Mouse (Mus musculus): ENCODE data around the gene B3gnt9. TPM values are rescaled to one million over a fixed set of nuclear protein-coding genes. Genes with fewer than 3 reads are reported as not detected.

B3gnt9 gene
- polyA plus RNA-seq, 2 experiments = 40.8 to 42.9 TPM

DNA sequence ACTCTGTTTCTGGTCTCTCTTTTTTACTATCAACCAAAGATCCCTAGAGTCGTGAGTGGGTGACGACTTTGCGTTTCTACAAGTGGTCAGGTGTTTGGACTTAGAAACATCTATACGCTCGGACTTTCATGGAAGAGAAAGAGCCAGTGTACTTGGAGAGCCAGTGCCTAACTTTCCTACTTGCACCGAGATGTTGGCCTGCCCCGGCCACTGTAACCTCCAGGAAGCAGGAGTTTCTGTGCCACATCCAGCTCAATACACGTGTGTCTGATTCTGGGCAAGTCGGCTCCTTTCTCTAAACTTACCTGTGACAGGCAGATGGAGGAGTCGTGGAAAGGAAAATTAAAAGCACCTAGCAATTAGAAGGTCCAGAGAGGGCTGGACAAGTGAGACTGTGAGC, 20.9 kb upstream of the B3gnt9 start, which contains the start of gene Nol3:
Gene Nol3 (plus strand): TSS at position 301 of the 400 bp plus-strand sequence.
- ATAC-seq (ENCODE audit: low FRiP score, low read depth) (no peak), DNase-seq (ENCODE audit: low spot score) (no peak)
- Histone ChIP-seq H3K4me3 (replicated peaks; ENCODE audit: low read length) (peak within 1 kb of the TSS; percentile 41), H3K4me2 (replicated peaks; ENCODE audit: low read depth, low read length, severe bottlenecking) (peak within 1 kb of the TSS; percentile 76), H3K27ac (replicated peaks; ENCODE audit: low read depth, low read length) (no peak within 1 kb of the TSS), H3K9ac (ENCODE audit: low read depth, low read length, severe bottlenecking) (peak within 1 kb of the TSS; percentile 50), H3K36me3 (ENCODE audit: control insufficient read depth, insufficient read depth, low read length) (no peaks in the 10 kb centered on the region), H3K9me3 (ENCODE audit: control insufficient read depth, low read length) (no peaks in the 10 kb centered on the region), H3K4me1 (ENCODE audit: control insufficient read depth, insufficient read depth, low read length) (peaks cover 13% of the 10 kb centered on the region; the same call in 1 of the 2 replicates), H3K27me3 (ENCODE audit: control insufficient read depth, insufficient read depth, low read length) (peaks cover 75% of the 10 kb centered on the region)
- no peak for TF ChIP-seq POLR2A (IDR thresholded peaks at IDR 0.05; ENCODE audit: borderline replicate concordance, extremely low read depth, insufficient read depth, insufficient read length)
- 2% methylated on average over 10 of the region's 10 CpGs for WGBS

DNA sequence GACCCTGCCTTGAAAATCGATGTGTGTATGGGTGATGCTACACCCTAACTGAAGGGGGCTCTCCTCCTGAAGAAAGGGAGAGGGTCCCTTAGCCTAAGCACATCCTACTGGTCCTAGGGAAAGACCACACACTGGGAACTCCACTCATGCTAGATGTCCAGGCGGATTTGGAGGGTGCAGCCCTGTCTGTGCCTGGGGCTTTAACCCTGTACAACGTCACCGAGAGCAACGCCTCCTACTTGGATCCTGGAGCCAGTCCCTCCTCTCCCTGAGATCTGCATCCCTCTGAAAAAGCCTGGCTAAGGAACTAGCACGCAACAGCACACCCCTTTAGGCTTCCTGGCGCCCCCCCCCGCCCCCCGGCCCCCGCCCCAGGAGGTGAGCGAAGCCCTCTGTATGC, 20.4 kb upstream of the B3gnt9 start:
- peaks cover 17% of the 10 kb centered on the region for H3K4me1 ChIP-seq (ENCODE audit: control insufficient read depth, insufficient read depth, low read length)
- peak overlapping the region; percentile 76; the same call in 1 of the 2 replicates for H3K4me2 ChIP-seq (replicated peaks; ENCODE audit: low read depth, low read length, severe bottlenecking)
- no peak for DNase-seq (ENCODE audit: low spot score)
- 12% methylated on average over 11 of the region's 11 CpGs for WGBS
- ATAC-seq (ENCODE audit: low FRiP score, low read depth) = no peak
- H3K9ac ChIP-seq (ENCODE audit: low read depth, low read length, severe bottlenecking) = no peak overlapping the region
- TF ChIP-seq POLR2A (IDR thresholded peaks at IDR 0.05; ENCODE audit: borderline replicate concordance, extremely low read depth, insufficient read depth, insufficient read length) = no peak
- no peak overlapping the region for H3K27ac ChIP-seq (replicated peaks; ENCODE audit: low read depth, low read length)
- H3K36me3 ChIP-seq (ENCODE audit: control insufficient read depth, insufficient read depth, low read length) = no peaks in the 10 kb centered on the region
- H3K4me3 ChIP-seq (replicated peaks; ENCODE audit: low read length) = peak overlapping the region; percentile 41; the same call in 1 of the 2 replicates
- no peaks in the 10 kb centered on the region for H3K9me3 ChIP-seq (ENCODE audit: control insufficient read depth, low read length)
- peaks cover 80% of the 10 kb centered on the region for H3K27me3 ChIP-seq (ENCODE audit: control insufficient read depth, insufficient read depth, low read length)

DNA sequence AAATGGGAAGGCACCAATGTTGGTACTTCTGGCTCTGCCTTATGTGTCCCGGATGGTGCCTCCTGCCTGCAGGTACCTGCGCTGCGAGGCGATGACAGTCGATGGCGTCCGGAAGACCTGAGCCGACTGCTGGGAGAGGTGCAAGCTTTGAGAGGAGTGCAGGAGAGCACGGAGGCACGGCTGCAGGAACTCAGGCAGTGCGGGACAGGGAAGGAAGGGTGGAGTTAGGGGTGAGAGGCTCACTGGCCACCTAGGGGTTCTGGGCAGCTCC, 15.9 kb upstream of the B3gnt9 start:
- Histone ChIP-seq H3K9me3 (ENCODE audit: control insufficient read depth, low read length) (no peaks in the 10 kb centered on the region), H3K27ac (replicated peaks; ENCODE audit: low read depth, low read length) (no peak overlapping the region), H3K36me3 (ENCODE audit: control insufficient read depth, insufficient read depth, low read length) (no peaks in the 10 kb centered on the region), H3K4me1 (ENCODE audit: control insufficient read depth, insufficient read depth, low read length) (peaks cover 24% of the 10 kb centered on the region), H3K4me2 (replicated peaks; ENCODE audit: low read depth, low read length, severe bottlenecking) (no peak overlapping the region), H3K27me3 (ENCODE audit: control insufficient read depth, insufficient read depth, low read length) (peaks cover 94% of the 10 kb centered on the region), H3K4me3 (replicated peaks; ENCODE audit: low read length) (0 out of 2 replicates have a peak overlapping the region, but pooled peaks have one; percentile 0), H3K9ac (ENCODE audit: low read depth, low read length, severe bottlenecking) (no peak overlapping the region; the same call in 1 of the 2 replicates)
- under 1% methylated on average over 11 of the region's 11 CpGs for WGBS
- no peak for DNase-seq (ENCODE audit: low spot score)
- no peak for TF ChIP-seq POLR2A (IDR thresholded peaks at IDR 0.05; ENCODE audit: borderline replicate concordance, extremely low read depth, insufficient read depth, insufficient read length)
- ATAC-seq (ENCODE audit: low FRiP score, low read depth) = no peak

DNA sequence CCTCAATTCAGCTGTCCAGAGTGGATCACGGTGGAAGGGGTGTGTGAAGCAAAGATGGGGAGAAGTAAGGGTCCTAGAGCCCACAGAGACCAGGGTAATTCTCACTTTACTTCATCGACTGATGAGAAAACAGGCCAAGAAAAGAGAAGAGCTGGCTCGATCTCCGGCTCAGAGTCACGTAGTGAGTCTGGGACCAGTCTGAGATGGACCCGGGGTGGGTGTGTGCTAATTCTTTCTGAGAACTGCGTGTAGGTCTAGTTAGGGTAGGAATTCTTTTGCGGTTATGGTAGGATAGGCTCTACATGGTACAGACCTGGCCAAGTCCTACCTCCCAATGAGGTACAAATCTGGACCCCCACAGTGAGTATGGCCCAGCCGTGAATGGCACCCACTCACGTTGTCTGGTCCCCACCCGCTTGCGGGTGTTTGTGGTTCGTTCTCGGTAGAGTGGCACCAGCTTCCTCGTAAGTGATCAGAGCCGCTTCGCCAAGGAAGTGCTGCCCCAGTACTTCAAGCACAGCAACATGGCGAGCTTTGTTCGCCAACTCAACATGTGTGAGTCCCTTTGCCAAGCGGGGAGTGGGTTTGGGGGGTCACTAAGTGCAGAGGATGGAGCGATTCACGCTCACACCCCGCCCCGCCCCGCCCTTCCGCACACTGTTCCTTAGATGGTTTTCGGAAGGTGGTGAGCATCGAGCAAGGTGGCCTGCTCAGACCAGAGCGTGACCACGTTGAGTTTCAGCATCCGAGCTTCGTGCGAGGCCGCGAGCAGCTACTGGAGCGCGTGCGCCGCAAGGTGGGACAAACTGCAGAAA, 15.4 kb upstream of the B3gnt9 start:
- Histone ChIP-seq H3K36me3 (ENCODE audit: control insufficient read depth, insufficient read depth, low read length) (no peaks in the 10 kb centered on the region), H3K4me3 (replicated peaks; ENCODE audit: low read length) (peak overlapping the region; percentile 44), H3K9me3 (ENCODE audit: control insufficient read depth, low read length) (no peaks in the 10 kb centered on the region), H3K9ac (ENCODE audit: low read depth, low read length, severe bottlenecking) (peak overlapping the region; percentile 29; the same call in 1 of the 2 replicates), H3K4me1 (ENCODE audit: control insufficient read depth, insufficient read depth, low read length) (peaks cover 24% of the 10 kb centered on the region), H3K27me3 (ENCODE audit: control insufficient read depth, insufficient read depth, low read length) (peaks cover 89% of the 10 kb centered on the region), H3K27ac (replicated peaks; ENCODE audit: low read depth, low read length) (no peak overlapping the region), H3K4me2 (replicated peaks; ENCODE audit: low read depth, low read length, severe bottlenecking) (peak overlapping the region; percentile 86)
- 4% methylated on average over 39 of the region's 39 CpGs for WGBS
- no peak for DNase-seq (ENCODE audit: low spot score)
- no peak for ATAC-seq (ENCODE audit: low FRiP score, low read depth)
- TF ChIP-seq POLR2A (IDR thresholded peaks at IDR 0.05; ENCODE audit: borderline replicate concordance, extremely low read depth, insufficient read depth, insufficient read length) = no peak

DNA sequence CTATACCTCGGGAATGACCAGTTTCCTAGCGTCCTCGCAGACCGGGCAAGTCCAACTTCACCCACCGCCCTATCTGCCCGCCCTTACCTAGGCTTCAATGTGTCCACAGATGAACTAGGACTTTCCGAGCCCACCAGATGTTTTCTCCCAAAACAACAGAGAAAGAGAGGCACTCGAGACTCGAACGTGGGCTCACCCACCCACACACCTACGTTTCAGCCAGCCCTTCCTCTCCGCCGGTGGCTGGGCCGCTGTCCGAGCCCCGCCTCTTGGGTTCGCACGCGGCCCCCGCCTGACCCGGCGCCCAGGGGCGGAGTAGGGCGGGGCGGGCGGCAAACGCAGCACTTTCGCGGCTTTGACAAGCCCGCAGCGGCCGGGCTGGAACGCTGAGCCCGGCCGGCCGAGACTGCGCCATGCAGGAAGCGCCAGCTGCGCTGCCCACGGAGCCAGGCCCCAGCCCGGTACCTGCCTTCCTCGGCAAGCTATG, 14.6 kb upstream of the B3gnt9 start, which contains the start of gene Hsf4:
Gene Hsf4 (plus strand): TSS at position 341 of the 487 bp plus-strand sequence.
- Histone ChIP-seq H3K27me3 (ENCODE audit: control insufficient read depth, insufficient read depth, low read length) (peaks cover 81% of the 10 kb centered on the region), H3K36me3 (ENCODE audit: control insufficient read depth, insufficient read depth, low read length) (no peaks in the 10 kb centered on the region), H3K4me1 (ENCODE audit: control insufficient read depth, insufficient read depth, low read length) (peaks cover 32% of the 10 kb centered on the region), H3K9me3 (ENCODE audit: control insufficient read depth, low read length) (no peaks in the 10 kb centered on the region), H3K4me3 (replicated peaks; ENCODE audit: low read length) (peak within 1 kb of the TSS; percentile 44), H3K9ac (ENCODE audit: low read depth, low read length, severe bottlenecking) (peak within 1 kb of the TSS; percentile 44), H3K27ac (replicated peaks; ENCODE audit: low read depth, low read length) (no peak within 1 kb of the TSS), H3K4me2 (replicated peaks; ENCODE audit: low read depth, low read length, severe bottlenecking) (peak within 1 kb of the TSS; percentile 86)
- no peak for TF ChIP-seq POLR2A (IDR thresholded peaks at IDR 0.05; ENCODE audit: borderline replicate concordance, extremely low read depth, insufficient read depth, insufficient read length)
- 8% methylated on average over 38 of the region's 42 CpGs for WGBS
- ATAC-seq (ENCODE audit: low FRiP score, low read depth) = no peak
- DNase-seq (ENCODE audit: low spot score) = no peak
